8 mouse cellular contexts compared by ENCODE assay signal in genomic region chr2:152142046-152142445, GRCm38 (mm10). TPM values are rescaled to one million over a fixed set of nuclear protein-coding genes. Genes with fewer than 3 reads are reported as not detected.
DNase-seq lines count a peak whose midpoint lies in the region; ATAC-seq and TF ChIP-seq lines count a peak whose summit lies in the region.

No protein-coding gene starts in this region.

- peak overlapping the region; percentile 51 for H3K4me2 ChIP-seq in CH12.LX (ENCODE audit: insufficient read depth, low read depth, poor library complexity, severe bottlenecking)
- H3K4me2 ChIP-seq in lung, embryonic 16.5 days (ENCODE audit: low read depth, low read length), result peak overlapping the region; percentile 87
- peak overlapping the region; percentile 92 for H3K4me2 ChIP-seq in stomach, embryonic 16.5 days (ENCODE audit: low read depth, low read length)

- H3K9me3 ChIP-seq in CH12.LX (replicated peaks; ENCODE audit: low read length), result no peaks in the 10 kb centered on the region
- H3K9me3 ChIP-seq in heart, embryonic 10.5 days, result no peaks in the 10 kb centered on the region
- no peaks in the 10 kb centered on the region for H3K9me3 ChIP-seq in lung, embryonic 16.5 days (ENCODE audit: control insufficient read depth, low read length)
- no peaks in the 10 kb centered on the region for H3K9me3 ChIP-seq in stomach, embryonic 16.5 days (replicated peaks; ENCODE audit: control insufficient read depth, low read length)

- no peaks in the 10 kb centered on the region for H3K36me3 ChIP-seq in CH12.LX (replicated peaks in 1 of 2; ENCODE audit: control insufficient read depth in 1 of 2, insufficient read depth in 1 of 2, low read length in 1 of 2)
- H3K36me3 ChIP-seq in heart, embryonic 10.5 days, result no peaks in the 10 kb centered on the region
- no peaks in the 10 kb centered on the region for H3K36me3 ChIP-seq in lung, embryonic 16.5 days (ENCODE audit: control insufficient read depth, insufficient read depth, low read length)
- no peaks in the 10 kb centered on the region for H3K36me3 ChIP-seq in stomach, embryonic 16.5 days (ENCODE audit: control insufficient read depth, insufficient read depth, low read length)

- no peak overlapping the region for H3K9ac ChIP-seq in CH12.LX (ENCODE audit: insufficient read depth, low read depth)
- H3K9ac ChIP-seq in lung, embryonic 16.5 days (ENCODE audit: low read length), result peak overlapping the region; percentile 42; the same call in 1 of the 2 replicates
- peak overlapping the region; percentile 65 for H3K9ac ChIP-seq in stomach, embryonic 16.5 days (ENCODE audit: low read length)

- peak overlapping the region in 1 of 3 experiments; percentile 3 for H3K4me3 ChIP-seq in CH12.LX (replicated peaks in 1 of 3; ENCODE audit: low read depth in 2 of 3, low read length in 2 of 3, poor library complexity in 1 of 3)
- H3K4me3 ChIP-seq in brown adipose tissue, adult 24 weeks (ENCODE audit: insufficient read depth, low read depth, low read length), result peak overlapping the region; percentile 71
- peak overlapping the region; percentile 66 for H3K4me3 ChIP-seq in heart, embryonic 10.5 days
- H3K4me3 ChIP-seq in lung, embryonic 16.5 days (ENCODE audit: low read length), result peak overlapping the region; percentile 58
- peak overlapping the region; percentile 50 for H3K4me3 ChIP-seq in stomach, embryonic 16.5 days (replicated peaks; ENCODE audit: low read length)

- no peak for DNase-seq in CH12.LX (ENCODE audit: extremely low read depth)
- no peak for DNase-seq in heart, embryonic 10.5 days (ENCODE audit: low spot score)
- peak; percentile 46 to 50 for DNase-seq in kidney, adult 8-10 months
- DNase-seq in frontal cortex, postnatal 36 days (ENCODE audit: low spot score in 2 of 2), result no peak
- no peak for DNase-seq in frontal cortex, postnatal 25 days (ENCODE audit: low spot score in 2 of 2)

- ATAC-seq in lung, embryonic 16.5 days (ENCODE audit: low read depth), result peak; percentile 86
- ATAC-seq in stomach, embryonic 16.5 days (ENCODE audit: insufficient read depth, low FRiP score), result peak; percentile 67; the same call in 1 of the 2 replicates

- TF ChIP-seq CTCF in CH12.LX (conservative IDR thresholded peaks at IDR 0.05 in 1 of 2, IDR thresholded peaks at IDR 0.05 in 1 of 2; ENCODE audit: low read depth in 2 of 2, low read length in 2 of 2), result no peak

- no peak for TF ChIP-seq EP300 in CH12.LX (IDR thresholded peaks at IDR 0.05; ENCODE audit: low read length)

- no peaks in the 10 kb centered on the region for H3K79me2 ChIP-seq in CH12.LX (replicated peaks; ENCODE audit: control insufficient read depth, extremely low read depth, insufficient read depth, poor library complexity, severe bottlenecking)

- dilution Hi-C loops in CH12.LX (cut with MboI; ENCODE audit: extremely low pct_ligation_motif_present, extremely low pct_unique_long_range_greater_than_20kb, low sequenced_read_pairs), result no loop called here

- no peak overlapping the region for H3K27ac ChIP-seq in CH12.LX (ENCODE audit: insufficient read depth, low read depth)
- H3K27ac ChIP-seq in brown adipose tissue, adult 24 weeks (replicated peaks; ENCODE audit: low read depth, low read length), result peak overlapping the region; percentile 75
- 0 out of 2 replicates have a peak overlapping the region, but pooled peaks have one; percentile 47 for H3K27ac ChIP-seq in heart, embryonic 10.5 days
- H3K27ac ChIP-seq in lung, embryonic 16.5 days (ENCODE audit: low read length), result peak overlapping the region; percentile 63
- no peak overlapping the region; the same call in 1 of the 2 replicates for H3K27ac ChIP-seq in stomach, embryonic 16.5 days (ENCODE audit: low read length)

- TF ChIP-seq RAD21 in CH12.LX (IDR thresholded peaks at IDR 0.05; ENCODE audit: low read depth, low read length), result no peak

- WGBS in heart, embryonic 10.5 days, result 2% methylated on average over 13 of the region's 13 CpGs
- 1% methylated on average over 13 of the region's 13 CpGs for WGBS in lung, embryonic 16.5 days
- WGBS in stomach, embryonic 16.5 days, result under 1% methylated on average over 13 of the region's 13 CpGs

- TF ChIP-seq POLR2A in CH12.LX (IDR thresholded peaks at IDR 0.05; ENCODE audit: low read depth, low read length), result no peak

- H3K4me1 ChIP-seq in CH12.LX (ENCODE audit: control insufficient read depth in 1 of 2, insufficient read depth in 2 of 2), result no peaks in the 10 kb centered on the region
- H3K4me1 ChIP-seq in brown adipose tissue, adult 24 weeks (ENCODE audit: control insufficient read depth, insufficient read depth, insufficient read length, low read length), result no peaks in the 10 kb centered on the region; the same call in 1 of the 2 replicates
- peaks cover 32% of the 10 kb centered on the region for H3K4me1 ChIP-seq in heart, embryonic 10.5 days
- peaks cover 18% of the 10 kb centered on the region for H3K4me1 ChIP-seq in lung, embryonic 16.5 days (replicated peaks; ENCODE audit: control insufficient read depth, insufficient read depth, low read length)
- H3K4me1 ChIP-seq in stomach, embryonic 16.5 days (ENCODE audit: control insufficient read depth, insufficient read depth, low read length), result peaks cover 20% of the 10 kb centered on the region

- in situ Hi-C loops in CH12.LX (cut with MboI; ENCODE audit: low pct_ligation_motif_present, low pct_unique_long_range_greater_than_20kb, low sequenced_read_pairs), result no loop called here

- H3K27me3 ChIP-seq in CH12.LX (replicated peaks), result peaks cover 77% of the 10 kb centered on the region
- peaks cover 79% of the 10 kb centered on the region for H3K27me3 ChIP-seq in heart, embryonic 10.5 days (ENCODE audit: insufficient read depth, poor library complexity, severe bottlenecking)
- H3K27me3 ChIP-seq in lung, embryonic 16.5 days (ENCODE audit: control insufficient read depth, insufficient read depth, low read depth, low read length), result peaks cover 33% of the 10 kb centered on the region
- peaks cover 28% of the 10 kb centered on the region for H3K27me3 ChIP-seq in stomach, embryonic 16.5 days (ENCODE audit: control insufficient read depth, insufficient read depth, low read length)

TF ChIP-seq in CH12.LX, 34 proteins besides CTCF, POLR2A, EP300 and RAD21:
- TF ChIP-seq CHD2 (IDR thresholded peaks at IDR 0.05; ENCODE audit: low read length) (no peak), MAFK (IDR thresholded peaks at IDR 0.05; ENCODE audit: insufficient replicate concordance, low read length) (no peak), ETS1 (conservative IDR thresholded peaks at IDR 0.05; ENCODE audit: low read depth, low read length) (no peak)

RNA-seq across cellular contexts. Expression of gene Tcf15, which starts 1.3 kb away (rescaled TPM):
- total RNA-seq in CH12.LX (2012; rRNA removed) (not detected in 2 replicates), CH12.LX (2014; rRNA removed) (not detected in 2 replicates)
- polyA plus RNA-seq in CH12.LX (2012; ENCODE audit: insufficient read length, low read depth), result not detected in 2 replicates
- 12.1 and 20.7 TPM in 2 replicates for polyA plus RNA-seq in brown adipose tissue, adult 24 weeks (2012; ENCODE audit: insufficient read depth, insufficient read length, missing spikeins)
- polyA plus RNA-seq in heart, embryonic 10.5 days (2016; fragmentation: Nextera tagmentation; extraction: Ambion mirVana), result 1.9 and 7.2 TPM in 2 replicates
- 4.7 and 6.1 TPM in 2 replicates for polyA plus RNA-seq in lung, embryonic 16.5 days (2015; fragmentation: Nextera tagmentation; extraction: Ambion mirVana)
- polyA plus RNA-seq in stomach, embryonic 16.5 days (2015; fragmentation: Nextera tagmentation; extraction: Ambion mirVana), result 3.0 and 5.7 TPM in 2 replicates

RNA-seq across cellular contexts. Expression of gene Srxn1, which starts 36.7 kb away (rescaled TPM):
- total RNA-seq in CH12.LX (2012; rRNA removed) (not detected in 2 replicates), CH12.LX (2014; rRNA removed) (not detected in 2 replicates)
- not detected in 2 replicates for polyA plus RNA-seq in CH12.LX (2012; ENCODE audit: insufficient read length, low read depth)
- polyA plus RNA-seq in brown adipose tissue, adult 24 weeks (2012; ENCODE audit: insufficient read depth, insufficient read length, missing spikeins), result 36.2 and 39.3 TPM in 2 replicates
- polyA plus RNA-seq in heart, embryonic 10.5 days (2016; fragmentation: Nextera tagmentation; extraction: Ambion mirVana), result 8.1 and 9.1 TPM in 2 replicates
- 5.7 and 5.9 TPM in 2 replicates for polyA plus RNA-seq in lung, embryonic 16.5 days (2015; fragmentation: Nextera tagmentation; extraction: Ambion mirVana)
- 13.8 and 14.4 TPM in 2 replicates for polyA plus RNA-seq in stomach, embryonic 16.5 days (2015; fragmentation: Nextera tagmentation; extraction: Ambion mirVana)

Comparison
In these comparisons a context has a peak if more than half of its experiments do, and no peak if none do; other contexts are left out.
1. DNase-seq: peak in kidney, adult 8-10 months (2 of 2); none in CH12.LX (single experiment), heart, embryonic 10.5 days (single experiment), frontal cortex, postnatal 36 days (0 of 2) and frontal cortex, postnatal 25 days (0 of 2).
2. H3K27ac ChIP-seq: peak in brown adipose tissue, adult 24 weeks (single experiment), heart, embryonic 10.5 days (single experiment) and lung, embryonic 16.5 days (single experiment); none in CH12.LX (single experiment) and stomach, embryonic 16.5 days (single experiment).
3. Peak in every context shown above with its lines, with median percentiles within 50 percentile points of each other: H3K4me2 ChIP-seq.